Mouse (Mus musculus): Measurements from ENCODE around the gene Hist1h4f.

DNA sequence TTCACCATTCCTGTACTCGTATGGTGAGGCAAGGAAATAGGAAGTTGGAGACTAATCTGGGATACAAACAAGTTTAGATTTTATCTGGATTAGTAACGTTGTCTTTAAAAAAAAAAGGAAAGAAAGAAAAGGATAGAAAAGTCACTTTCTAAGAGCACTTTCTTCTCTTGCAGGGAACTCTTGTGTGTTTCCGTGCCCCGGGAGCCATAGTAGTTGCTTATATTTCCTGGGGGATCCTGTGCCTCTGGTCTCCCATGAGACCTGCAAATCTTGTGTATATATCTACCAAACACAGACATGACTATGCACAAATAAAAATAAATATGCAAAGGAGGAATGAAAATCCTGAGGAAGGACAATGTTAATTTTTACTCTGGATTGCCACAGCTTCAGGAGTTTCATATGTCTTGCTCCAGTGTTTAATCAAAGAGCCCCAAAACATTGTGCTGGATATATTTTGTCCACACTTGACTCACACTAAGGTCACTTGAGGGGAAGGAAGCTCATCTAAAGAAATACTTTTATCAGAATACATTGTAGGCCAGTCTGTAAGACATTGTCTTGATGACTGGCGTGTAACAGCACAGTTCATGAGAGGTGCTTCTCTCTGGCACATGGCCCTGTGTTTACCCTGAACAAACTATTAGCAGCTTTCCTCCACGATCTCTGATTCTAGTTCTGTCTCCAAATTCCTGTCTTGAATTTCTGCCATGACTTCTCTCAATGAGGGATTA lies 25.6 kb upstream of the Hist1h4f start:
- TF ChIP-seq POLR2A (IDR thresholded peaks at IDR 0.05; ENCODE audit: control insufficient read depth in 1 of 2, insufficient read depth in 1 of 2, low read depth in 1 of 2, low read length in 2 of 2, poor library complexity in 1 of 2) (no peak), CTCF (IDR thresholded peaks at IDR 0.05 in 2 of 3, conservative IDR thresholded peaks at IDR 0.05 in 1 of 3; ENCODE audit: control insufficient read depth in 1 of 3, insufficient read depth in 1 of 3, low read depth in 2 of 3, low read length in 3 of 3, poor library complexity in 1 of 3, severe bottlenecking in 1 of 3) (no peak), ZMIZ1 (IDR thresholded peaks at IDR 0.05; ENCODE audit: low read depth, low read length) (no peak), NELFE (IDR thresholded peaks at IDR 0.05; ENCODE audit: low read depth, low read length) (no peak), EP300 (IDR thresholded peaks at IDR 0.05; ENCODE audit: low read depth in 1 of 2, low read length in 2 of 2) (no peak), E2F4 (IDR thresholded peaks at IDR 0.05; ENCODE audit: borderline replicate concordance, low read depth, low read length) (no peak), USF1 (IDR thresholded peaks at IDR 0.05; ENCODE audit: low read depth, low read length) (no peak), MXI1 (IDR thresholded peaks at IDR 0.05; ENCODE audit: low read depth, low read length) (no peak), MAX (IDR thresholded peaks at IDR 0.05; ENCODE audit: low read length) (no peak), UBTF (IDR thresholded peaks at IDR 0.05; ENCODE audit: borderline replicate concordance, insufficient read depth, low read depth, low read length) (no peak), MAFK (IDR thresholded peaks at IDR 0.05; ENCODE audit: borderline replicate concordance, low read depth, low read length) (no peak), CHD1 (IDR thresholded peaks at IDR 0.05; ENCODE audit: low read depth, low read length) (no peak)

Data from MEL (cell line).